Mouse (Mus musculus) urinary bladder, adult 2 months (tissue): ENCODE data around the gene Srrm4. TPM values are rescaled to one million over a fixed set of nuclear protein-coding genes. Genes with fewer than 3 reads are reported as not detected.

Experiments
- DNase-seq: peaks from one replicate; pipeline ENCODE4 v3.0.0; 2022; ENCODE audit warnings: low spot score
- polyA plus RNA-seq: library from polyadenylated mRNA; depleted of rRNA; stranded (reverse); fragments of >200 nt; gene quantifications from 2 replicates; pipeline ENCODE4 v1.2.3, GENCODE M21; 2012; rRNA removed

The Srrm4 gene
- 0.38 and 0.44 TPM in 2 replicates for polyA plus RNA-seq

GRCm38 (mm10) chr5:116591346-116592048 lies at the start of gene Srrm4:
Srrm4 (minus strand) TSS chr5:116591817.
- DNase-seq = peak; percentile 25

DNA sequence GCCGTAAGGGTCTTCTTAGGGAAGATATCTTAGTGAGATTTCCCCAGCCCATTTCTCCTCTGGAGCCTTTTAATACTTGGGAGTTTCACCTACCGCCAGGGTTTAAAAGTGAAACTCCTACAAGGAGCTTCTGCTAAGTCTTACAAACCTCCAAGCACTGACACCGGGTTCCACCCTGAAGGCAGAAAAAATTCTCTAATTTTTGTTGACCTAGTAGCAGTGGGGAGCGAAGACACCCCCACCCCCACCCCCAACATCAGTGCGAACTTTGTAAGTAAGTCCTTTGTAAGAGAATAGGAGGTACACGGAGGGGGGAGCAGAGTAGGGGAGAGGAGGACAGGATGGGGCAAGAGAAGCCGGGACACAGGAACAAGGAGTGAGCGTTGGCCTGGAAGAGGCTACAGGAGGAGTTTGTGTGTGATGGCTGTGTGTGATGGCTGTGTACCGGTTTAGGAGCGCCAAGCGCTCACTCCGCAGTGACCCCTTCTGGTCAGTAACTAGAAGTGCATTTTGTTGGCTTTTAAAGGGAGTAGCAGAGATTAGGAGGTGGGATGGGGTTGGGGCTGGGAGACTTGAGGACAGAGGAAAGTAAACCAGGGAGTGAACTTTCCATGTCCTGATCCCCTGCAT lies 1.3 kb upstream of the Srrm4 start:
- no peak for DNase-seq

DNA sequence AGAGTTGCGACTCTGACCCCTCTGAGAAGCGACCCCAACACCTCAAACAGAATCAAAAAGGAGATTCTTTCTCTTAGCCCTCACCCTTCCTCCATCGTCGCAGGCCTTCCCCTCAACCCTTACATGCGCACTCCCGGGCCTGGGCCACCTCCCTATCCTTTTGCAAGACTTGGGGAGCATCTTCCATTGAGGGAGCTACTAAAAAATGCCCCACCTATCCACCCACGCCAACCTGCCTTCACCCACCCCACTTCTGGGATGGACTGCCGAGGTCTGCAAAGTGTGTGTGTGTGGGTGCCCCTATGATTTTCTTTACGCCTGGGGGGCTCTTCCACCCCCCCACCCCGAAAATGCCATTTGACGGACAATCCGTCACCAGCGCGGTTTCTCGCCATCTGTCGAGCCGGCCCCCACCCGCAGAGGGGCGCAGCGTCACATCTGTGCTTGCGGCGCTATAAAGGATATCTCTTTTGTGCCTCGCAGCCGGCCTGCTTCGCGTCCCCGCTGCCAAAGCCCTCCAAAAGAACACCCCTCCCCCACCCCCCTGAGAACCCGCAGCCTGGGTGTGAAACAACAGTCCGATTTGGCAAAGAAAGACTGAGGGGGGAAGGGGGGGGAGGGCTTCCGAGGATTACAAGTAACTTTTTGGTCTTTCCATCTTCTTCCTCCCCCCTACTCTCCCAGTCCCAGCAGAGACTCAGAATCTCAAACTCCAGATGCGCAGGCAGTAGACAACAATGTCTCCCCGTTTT lies 608 bp upstream of the Srrm4 start:
- no peak for DNase-seq

DNA sequence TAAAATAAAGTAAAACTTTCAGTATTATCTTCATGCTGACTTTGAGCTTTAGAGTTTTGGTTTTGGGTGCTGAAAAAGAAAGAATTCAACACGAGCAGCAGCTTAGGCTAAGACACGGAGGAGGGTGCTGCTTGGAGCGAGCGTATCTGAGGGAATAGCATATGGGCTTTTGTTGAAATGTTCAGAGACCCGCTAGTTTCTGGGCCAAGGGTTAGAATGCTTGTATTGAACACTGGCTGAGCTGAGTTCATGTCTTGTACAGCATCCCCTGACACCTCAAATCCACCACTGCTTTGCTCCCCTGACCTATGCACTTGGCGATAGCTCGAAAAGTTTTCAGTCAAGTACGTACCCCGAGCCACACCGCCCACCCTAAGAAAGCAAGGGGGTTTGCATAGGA lies 919 bp downstream of the Srrm4 start:
- DNase-seq = no peak

DNA sequence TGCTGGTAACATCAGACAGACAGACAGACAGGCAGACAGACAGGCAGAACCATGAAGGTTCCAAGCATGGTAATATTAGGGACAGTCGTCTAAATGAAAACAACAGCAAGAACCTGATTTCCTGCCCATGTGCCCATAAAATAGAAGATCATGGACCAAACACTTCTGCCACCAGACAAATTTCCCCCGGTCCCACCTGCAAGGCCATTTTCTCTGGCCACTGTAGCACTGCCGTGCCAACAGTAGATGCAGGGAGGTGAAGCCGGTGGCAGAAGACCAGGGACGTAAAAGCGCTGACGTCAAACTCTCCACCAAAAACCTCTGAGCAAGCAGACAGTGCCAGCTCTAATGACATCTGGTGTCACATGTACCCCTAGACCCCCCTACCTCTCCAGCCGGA lies 2.0 kb downstream of the Srrm4 start:
- no peak for DNase-seq

DNA sequence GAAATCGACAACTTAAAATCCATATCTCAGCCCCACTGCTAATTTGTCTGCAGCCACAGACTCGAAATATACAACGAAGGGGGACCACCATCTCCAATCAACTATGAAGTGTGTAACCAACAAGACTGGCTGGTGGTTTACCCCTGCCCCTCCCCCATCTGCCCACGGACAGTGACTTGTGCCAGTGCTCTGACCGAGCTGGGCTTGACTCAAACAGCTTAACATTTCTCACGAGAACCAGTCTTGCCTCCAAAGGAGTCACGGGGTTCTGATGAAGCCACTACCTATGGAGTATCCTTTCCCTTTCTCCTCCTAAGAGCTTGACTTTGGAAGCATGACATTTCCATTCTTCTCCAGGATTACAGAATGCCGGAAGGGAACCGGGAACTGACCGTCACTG lies 2.8 kb downstream of the Srrm4 start:
- no peak for DNase-seq

GRCm38 (mm10) chr5:116579533-116579932 lies 12.1 kb downstream of the Srrm4 start:
- DNase-seq = no peak

- DNase-seq = no peak
Observed at GRCm38 (mm10) chr5:116577082-116577481, 14.5 kb downstream of the Srrm4 start.

- no peak for DNase-seq
Observed at GRCm38 (mm10) chr5:116573307-116573706, 18.3 kb downstream of the Srrm4 start.

DNA sequence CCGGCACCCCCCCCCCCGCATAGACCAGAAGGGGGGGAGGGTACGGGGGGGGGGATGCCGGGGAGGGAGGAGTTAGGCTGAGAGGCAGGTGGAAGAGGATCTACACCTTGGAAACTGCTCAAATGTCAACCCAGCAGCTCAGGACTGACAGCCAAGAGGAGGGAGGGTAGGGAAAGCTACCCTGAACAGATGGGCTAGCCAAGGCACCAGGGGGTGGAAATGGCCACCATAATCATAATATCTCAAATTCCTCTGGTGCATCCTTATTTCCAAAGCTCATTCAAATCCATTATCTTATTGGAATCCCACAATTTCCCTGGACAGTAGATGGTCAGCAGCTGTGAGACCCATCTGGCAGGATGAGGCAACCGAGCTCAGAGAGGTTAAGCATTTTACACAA lies 19.7 kb downstream of the Srrm4 start:
- no peak for DNase-seq

- no peak for DNase-seq
Observed at GRCm38 (mm10) chr5:116571232-116571861, 20.3 kb downstream of the Srrm4 start.

GRCm38 (mm10) chr5:116570566-116570965 lies 21.1 kb downstream of the Srrm4 start:
- DNase-seq = no peak

GRCm38 (mm10) chr5:116569629-116570028 lies 22.0 kb downstream of the Srrm4 start:
- no peak for DNase-seq

DNA sequence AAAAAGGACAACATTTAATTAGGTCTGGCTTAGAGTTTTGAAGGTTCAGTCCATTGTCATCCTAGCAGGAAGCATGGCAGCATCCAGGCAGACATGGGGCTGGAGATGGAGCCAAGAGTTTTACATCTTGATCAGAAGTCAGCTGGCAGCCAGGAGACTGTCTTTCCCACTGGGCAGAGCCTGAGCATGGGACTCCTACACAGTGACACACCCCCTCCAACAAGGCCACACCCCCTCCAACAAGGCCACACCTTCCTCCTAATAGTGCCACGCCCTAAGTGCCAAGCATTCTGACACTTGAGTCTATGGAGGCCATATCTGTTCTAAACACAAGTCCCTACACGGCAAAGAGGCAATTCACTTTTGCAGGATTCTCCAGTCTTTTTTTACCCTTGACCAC lies 23.6 kb downstream of the Srrm4 start:
- DNase-seq = no peak

DNA sequence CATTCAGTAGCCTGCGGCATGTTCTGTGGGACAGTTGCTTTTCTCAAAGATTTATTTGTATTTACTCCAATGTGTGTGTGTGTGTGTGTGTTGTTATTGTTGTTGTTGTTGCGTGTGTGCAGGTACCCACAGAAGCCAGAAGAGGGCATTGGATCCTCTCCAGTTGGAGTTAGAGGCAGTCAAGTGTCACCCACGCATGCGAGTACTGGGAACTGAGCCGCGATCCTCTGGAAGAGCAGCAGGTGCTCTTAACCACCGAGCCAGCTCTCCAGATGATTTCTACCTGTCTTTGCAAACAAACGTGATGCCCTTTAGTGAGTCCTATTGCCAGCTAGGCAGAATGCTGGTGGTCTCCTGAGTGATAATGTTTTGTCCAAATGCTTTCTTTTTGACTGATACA lies 24.3 kb downstream of the Srrm4 start:
- DNase-seq = no peak

- no peak for DNase-seq
Observed at GRCm38 (mm10) chr5:116566385-116567045, 25.1 kb downstream of the Srrm4 start.

- DNase-seq = no peak
Observed at GRCm38 (mm10) chr5:116565573-116565972, 26.0 kb downstream of the Srrm4 start.

DNA sequence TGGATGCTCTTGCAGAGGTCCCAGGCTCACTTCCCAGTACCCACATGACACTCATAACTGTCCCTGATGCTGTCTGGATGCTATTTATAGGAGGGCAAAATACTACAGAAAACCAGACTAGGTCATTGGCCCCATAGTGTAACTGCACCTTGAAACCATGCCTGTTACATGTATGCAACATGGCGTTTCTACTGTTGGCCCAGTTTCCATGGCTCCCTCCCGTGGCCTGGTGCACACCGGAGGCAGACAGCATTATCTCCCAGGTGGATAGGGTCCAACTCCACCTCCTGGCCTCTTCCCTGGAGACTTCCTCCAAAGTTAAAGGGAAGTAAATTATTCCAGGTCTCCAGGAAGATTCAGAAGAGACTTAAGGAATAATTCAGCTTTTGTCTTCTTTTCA lies 27.2 kb downstream of the Srrm4 start:
- no peak for DNase-seq

GRCm38 (mm10) chr5:116563713-116564112 lies 27.9 kb downstream of the Srrm4 start:
- DNase-seq = no peak

GRCm38 (mm10) chr5:116559091-116559490 lies 32.5 kb downstream of the Srrm4 start:
- DNase-seq = no peak

- no peak for DNase-seq
Observed at GRCm38 (mm10) chr5:116556614-116557013, 35.0 kb downstream of the Srrm4 start.

GRCm38 (mm10) chr5:116553868-116554267 lies 37.7 kb downstream of the Srrm4 start:
- no peak for DNase-seq
